Mouse (Mus musculus): ENCODE measurements at regions not wholly inside any gene's neighbourhood (a gene's known extent, or its start where the extent isn't known, plus 50 kb on each side); places are given as distances from the start of the nearest gene placed in this dataset.

GRCm38 (mm10) chr10:9002261-9002660, 116.4 kb upstream of the Sash1 start:
- DNase-seq (ENCODE audit: low read depth, low spot score) = no peak

- no peak for DNase-seq (ENCODE audit: low read depth, low spot score)
These were observed 113.0 kb upstream of the Sash1 start for GRCm38 (mm10) chr10:8998758-8999398.

- DNase-seq (ENCODE audit: low read depth, low spot score) = no peak
These were observed 112.5 kb upstream of the Sash1 start for GRCm38 (mm10) chr10:8998356-8998755.

GRCm38 (mm10) chr10:8995097-8995496, 109.2 kb upstream of the Sash1 start:
- DNase-seq (ENCODE audit: low read depth, low spot score) = no peak

GRCm38 (mm10) chr10:8986339-8986738, 100.5 kb upstream of the Sash1 start:
- no peak for DNase-seq (ENCODE audit: low read depth, low spot score)

- no peak for DNase-seq (ENCODE audit: low read depth, low spot score)
These were observed 97.5 kb upstream of the Sash1 start for GRCm38 (mm10) chr10:8983347-8983746.

- DNase-seq (ENCODE audit: low read depth, low spot score) = no peak
These were observed 94.7 kb upstream of the Sash1 start for GRCm38 (mm10) chr10:8980568-8980967.

GRCm38 (mm10) chr10:8978595-8978994, 92.7 kb upstream of the Sash1 start:
- no peak for DNase-seq (ENCODE audit: low read depth, low spot score)

GRCm38 (mm10) chr10:8973934-8974333, 88.1 kb upstream of the Sash1 start:
- no peak for DNase-seq (ENCODE audit: low read depth, low spot score)

GRCm38 (mm10) chr10:8972789-8973551, 87.1 kb upstream of the Sash1 start:
- no peak for DNase-seq (ENCODE audit: low read depth, low spot score)

GRCm38 (mm10) chr10:8970807-8971206, 84.9 kb upstream of the Sash1 start:
- no peak for DNase-seq (ENCODE audit: low read depth, low spot score)

- DNase-seq (ENCODE audit: low read depth, low spot score) = no peak
These were observed 83.7 kb upstream of the Sash1 start for GRCm38 (mm10) chr10:8969586-8969985.

- DNase-seq (ENCODE audit: low read depth, low spot score) = no peak
These were observed 83.1 kb upstream of the Sash1 start for GRCm38 (mm10) chr10:8969016-8969415.

- no peak for DNase-seq (ENCODE audit: low read depth, low spot score)
These were observed 82.5 kb upstream of the Sash1 start for GRCm38 (mm10) chr10:8968276-8968923.

- DNase-seq (ENCODE audit: low read depth, low spot score) = no peak
These were observed 77.1 kb upstream of the Sash1 start for GRCm38 (mm10) chr10:8962921-8963320.

- DNase-seq (ENCODE audit: low read depth, low spot score) = no peak
These were observed 75.2 kb upstream of the Sash1 start for GRCm38 (mm10) chr10:8960964-8961675.

- no peak for DNase-seq (ENCODE audit: low read depth, low spot score)
These were observed 74.5 kb upstream of the Sash1 start for GRCm38 (mm10) chr10:8960275-8960960.

GRCm38 (mm10) chr10:8955499-8956211, 69.8 kb upstream of the Sash1 start:
- DNase-seq (ENCODE audit: low read depth, low spot score) = no peak

- DNase-seq (ENCODE audit: low read depth, low spot score) = no peak
These were observed 68.1 kb upstream of the Sash1 start for GRCm38 (mm10) chr10:8954003-8954402.

- no peak for DNase-seq (ENCODE audit: low read depth, low spot score)
These were observed 67.1 kb upstream of the Sash1 start for GRCm38 (mm10) chr10:8952922-8953321.

- no peak for DNase-seq (ENCODE audit: low read depth, low spot score)
These were observed 66.1 kb upstream of the Sash1 start for GRCm38 (mm10) chr10:8951937-8952336.
